Mouse (Mus musculus) hindbrain, embryonic 12.5 days (tissue): ENCODE results near the gene Pnma1. TPM values are rescaled to one million over a fixed set of nuclear protein-coding genes. Genes with fewer than 3 reads are reported as not detected.

ENCODE experiments used
- ATAC-seq: fragments of 200-750 bp; cut with Nextera tagmentation; 2 replicates; pipeline ENCODE4 v1.8.0; 2017; ENCODE audit warnings: moderate TSS enrichment; ENCODE audit not compliant: low FRiP score
- H3K27ac ChIP-seq: fragments of 300-500 bp; sonication (generic); 2 replicates; pipeline ENCODE4 v1.5.1; 2016; ENCODE audit warnings: mild to moderate bottlenecking
- H3K27me3 ChIP-seq: fragments of 300-500 bp; sonication (generic); 2 replicates; pipeline ENCODE4 v1.6.1; 2016; ENCODE audit warnings: mild to moderate bottlenecking
- H3K36me3 ChIP-seq: fragments of 300-500 bp; sonication (generic); 2 replicates; pipeline ENCODE4 v1.6.1; 2016; ENCODE audit warnings: mild to moderate bottlenecking
- H3K4me1 ChIP-seq: fragments of 300-500 bp; sonication (generic); 2 replicates; pipeline ENCODE4 v1.6.1; 2016
- H3K4me2 ChIP-seq: fragments of 300-500 bp; sonication (generic); replicated peaks from 2 replicates; pipeline ENCODE4 v1.6.1; 2016; ENCODE audit warnings: mild to moderate bottlenecking
- H3K4me3 ChIP-seq: fragments of 300-500 bp; sonication (generic); 2 replicates; pipeline ENCODE4 v1.5.1; 2016; ENCODE audit warnings: mild to moderate bottlenecking
- H3K9ac ChIP-seq: fragments of 300-500 bp; sonication (generic); 2 replicates; pipeline ENCODE4 v1.6.1; 2016; ENCODE audit warnings: mild to moderate bottlenecking, moderate library complexity
- H3K9me3 ChIP-seq: fragments of 300-500 bp; sonication (generic); replicated peaks from 2 replicates; pipeline ENCODE4 v1.6.1; 2016; ENCODE audit warnings: mild to moderate bottlenecking
- WGBS: fragments of 180-500 bp; shearing (Covaris S2); methylation state at CpG from one replicate; pipeline ENCODE4 v1.1.7; 2016; 5-methylcytosine and 5-hydroxymethylcytosine counted together
- polyA plus RNA-seq: library from polyadenylated mRNA; unstranded; fragments of >200 nt; fragmentation: Nextera tagmentation; extraction: Ambion mirVana; gene quantifications from 2 replicates; pipeline ENCODE4 v1.2.1, GENCODE M21; 2016

Pnma1 gene
- polyA plus RNA-seq, 1 experiment from 2014 or later, result 3.8 TPM

GRCm38 (mm10) chr12:84161616-84162433, 13.5 kb upstream of the Pnma1 start:
- Histone ChIP-seq H3K4me2 (no peak overlapping the region), H3K4me3 (no peak overlapping the region), H3K27me3 (no peaks in the 10 kb centered on the region), H3K9ac (no peak overlapping the region), H3K4me1 (no peaks in the 10 kb centered on the region; the same call in 1 of the 2 replicates), H3K9me3 (no peaks in the 10 kb centered on the region), H3K36me3 (peaks cover 37% of the 10 kb centered on the region), H3K27ac (no peak overlapping the region)
- ATAC-seq, result peak; percentile 62
- WGBS, result 76% methylated on average over 14 of the region's 14 CpGs

GRCm38 (mm10) chr12:84161116-84161515, 12.8 kb upstream of the Pnma1 start:
- peaks cover 44% of the 10 kb centered on the region for H3K36me3 ChIP-seq
- H3K9me3 ChIP-seq, result no peaks in the 10 kb centered on the region
- no peaks in the 10 kb centered on the region for H3K4me1 ChIP-seq
- H3K27me3 ChIP-seq, result no peaks in the 10 kb centered on the region
- no peak overlapping the region for H3K27ac ChIP-seq
- no peak overlapping the region for H3K9ac ChIP-seq
- no peak overlapping the region for H3K4me3 ChIP-seq
- H3K4me2 ChIP-seq, result no peak overlapping the region
- WGBS, result 77% methylated on average over 8 of the region's 8 CpGs
- ATAC-seq, result no peak

GRCm38 (mm10) chr12:84160491-84160890, 12.2 kb upstream of the Pnma1 start:
- Histone ChIP-seq H3K4me1 (no peaks in the 10 kb centered on the region), H3K27me3 (no peaks in the 10 kb centered on the region), H3K9me3 (no peaks in the 10 kb centered on the region), H3K4me3 (no peak overlapping the region), H3K27ac (no peak overlapping the region), H3K9ac (no peak overlapping the region), H3K36me3 (peaks cover 48% of the 10 kb centered on the region), H3K4me2 (no peak overlapping the region)
- ATAC-seq, result no peak
- WGBS, result 91% methylated on average over 8 of the region's 8 CpGs

- Histone ChIP-seq H3K27me3 (no peaks in the 10 kb centered on the region), H3K4me2 (no peak overlapping the region), H3K4me3 (no peak overlapping the region), H3K4me1 (no peaks in the 10 kb centered on the region), H3K27ac (no peak overlapping the region), H3K9ac (no peak overlapping the region), H3K9me3 (no peaks in the 10 kb centered on the region), H3K36me3 (peaks cover 67% of the 10 kb centered on the region)
- 92% methylated on average over 14 of the region's 14 CpGs for WGBS
- ATAC-seq, result no peak
These were observed 9.9 kb upstream of the Pnma1 start for GRCm38 (mm10) chr12:84158156-84158555.

GRCm38 (mm10) chr12:84156210-84156609, 7.9 kb upstream of the Pnma1 start:
- Histone ChIP-seq H3K4me1 (peaks cover 6% of the 10 kb centered on the region; the same call in 1 of the 2 replicates), H3K36me3 (peaks cover 79% of the 10 kb centered on the region), H3K4me2 (no peak overlapping the region), H3K4me3 (no peak overlapping the region), H3K27ac (no peak overlapping the region), H3K27me3 (no peaks in the 10 kb centered on the region), H3K9me3 (no peaks in the 10 kb centered on the region), H3K9ac (no peak overlapping the region)
- no peak for ATAC-seq
- 96% methylated on average over 18 of the region's 18 CpGs for WGBS

- Histone ChIP-seq H3K27ac (no peak overlapping the region), H3K36me3 (peaks cover 77% of the 10 kb centered on the region), H3K4me1 (peaks cover 11% of the 10 kb centered on the region; the same call in 1 of the 2 replicates), H3K4me2 (no peak overlapping the region), H3K9me3 (no peaks in the 10 kb centered on the region), H3K27me3 (no peaks in the 10 kb centered on the region), H3K9ac (no peak overlapping the region), H3K4me3 (no peak overlapping the region)
- ATAC-seq, result no peak
- 83% methylated on average over 2 of the region's 2 CpGs for WGBS
These were observed 7.2 kb upstream of the Pnma1 start for GRCm38 (mm10) chr12:84155523-84155871.

GRCm38 (mm10) chr12:84154786-84155522, 6.7 kb upstream of the Pnma1 start:
- no peak for ATAC-seq
- H3K27ac ChIP-seq, result no peak overlapping the region
- H3K27me3 ChIP-seq, result no peaks in the 10 kb centered on the region
- no peak overlapping the region for H3K4me2 ChIP-seq
- no peaks in the 10 kb centered on the region for H3K9me3 ChIP-seq
- no peak overlapping the region for H3K4me3 ChIP-seq
- 70% methylated on average over 11 of the region's 11 CpGs for WGBS
- peaks cover 15% of the 10 kb centered on the region for H3K4me1 ChIP-seq
- H3K9ac ChIP-seq, result no peak overlapping the region
- peaks cover 72% of the 10 kb centered on the region for H3K36me3 ChIP-seq

GRCm38 (mm10) chr12:84153414-84153813, 5.1 kb upstream of the Pnma1 start:
- Histone ChIP-seq H3K4me2 (no peak overlapping the region), H3K36me3 (peaks cover 57% of the 10 kb centered on the region), H3K9me3 (no peaks in the 10 kb centered on the region), H3K4me1 (peaks cover 22% of the 10 kb centered on the region), H3K4me3 (no peak overlapping the region), H3K27ac (no peak overlapping the region), H3K9ac (no peak overlapping the region), H3K27me3 (no peaks in the 10 kb centered on the region)
- ATAC-seq, result no peak
- 80% methylated on average over 6 of the region's 6 CpGs for WGBS

- Histone ChIP-seq H3K4me2 (no peak overlapping the region), H3K27me3 (no peaks in the 10 kb centered on the region), H3K36me3 (peaks cover 49% of the 10 kb centered on the region), H3K27ac (no peak overlapping the region), H3K4me3 (no peak overlapping the region), H3K9ac (no peak overlapping the region), H3K9me3 (no peaks in the 10 kb centered on the region), H3K4me1 (peaks cover 30% of the 10 kb centered on the region)
- ATAC-seq, result no peak
- 70% methylated on average over 32 of the region's 32 CpGs for WGBS
These were observed 4.3 kb upstream of the Pnma1 start for GRCm38 (mm10) chr12:84152352-84153190.

GRCm38 (mm10) chr12:84151911-84152310, 3.6 kb upstream of the Pnma1 start:
- Histone ChIP-seq H3K4me1 (peaks cover 31% of the 10 kb centered on the region), H3K27ac (0 out of 2 replicates have a peak overlapping the region, but pooled peaks have one; percentile 12), H3K4me2 (no peak overlapping the region), H3K9me3 (no peaks in the 10 kb centered on the region), H3K9ac (no peak overlapping the region), H3K27me3 (no peaks in the 10 kb centered on the region), H3K36me3 (peaks cover 47% of the 10 kb centered on the region), H3K4me3 (no peak overlapping the region)
- WGBS, result 89% methylated on average over 10 of the region's 10 CpGs
- ATAC-seq, result no peak

GRCm38 (mm10) chr12:84150976-84151375, 2.7 kb upstream of the Pnma1 start:
- Histone ChIP-seq H3K36me3 (peaks cover 38% of the 10 kb centered on the region), H3K4me1 (peaks cover 36% of the 10 kb centered on the region), H3K4me3 (no peak overlapping the region), H3K9me3 (no peaks in the 10 kb centered on the region), H3K27ac (no peak overlapping the region), H3K9ac (no peak overlapping the region), H3K27me3 (no peaks in the 10 kb centered on the region), H3K4me2 (no peak overlapping the region)
- WGBS, result 70% methylated on average over 6 of the region's 6 CpGs
- no peak for ATAC-seq

GRCm38 (mm10) chr12:84149971-84150370, 1.7 kb upstream of the Pnma1 start:
- no peak for ATAC-seq

More at GRCm38 (mm10) chr12:84149971-84150370, 1.7 kb upstream of the Pnma1 start:
- Histone ChIP-seq H3K9me3 (no peaks in the 10 kb centered on the region), H3K27ac (no peak overlapping the region), H3K4me3 (0 out of 2 replicates have a peak overlapping the region, but pooled peaks have one; percentile 6), H3K4me1 (peaks cover 36% of the 10 kb centered on the region), H3K9ac (no peak overlapping the region; the same call in 1 of the 2 replicates), H3K4me2 (0 out of 2 replicates have a peak overlapping the region, but pooled peaks have one; percentile 3), H3K36me3 (peaks cover 30% of the 10 kb centered on the region), H3K27me3 (no peaks in the 10 kb centered on the region)
- 35% methylated on average over 15 of the region's 15 CpGs for WGBS
